Mouse (Mus musculus): ENCODE measurements at regions not wholly inside any gene's neighbourhood (a gene's known extent, or its start where the extent isn't known, plus 50 kb on each side); places are given as distances from the start of the nearest gene placed in this dataset.

DNA sequence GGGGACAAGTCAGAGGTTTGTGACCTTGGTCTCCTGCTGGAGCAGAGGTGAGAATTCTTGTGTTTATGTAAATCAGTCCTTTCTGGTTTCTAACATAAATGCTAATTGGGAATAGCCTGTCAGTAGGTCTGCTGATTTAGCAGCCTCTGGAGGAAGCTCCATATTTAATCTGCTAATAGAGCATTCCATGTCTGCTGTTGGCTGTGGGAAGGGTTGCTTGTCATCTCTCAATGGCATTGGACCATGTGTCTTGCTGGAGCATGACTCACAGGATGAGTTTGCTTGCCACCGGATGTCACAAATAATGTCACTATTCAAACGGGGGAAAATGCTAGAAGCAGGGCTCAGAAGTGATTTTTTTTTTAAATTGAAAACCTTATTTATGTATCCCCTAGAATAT lies 82.9 kb upstream of the Slc24a3 start:
- H3K4me2 ChIP-seq (replicated peaks): no peak overlapping the region

DNA sequence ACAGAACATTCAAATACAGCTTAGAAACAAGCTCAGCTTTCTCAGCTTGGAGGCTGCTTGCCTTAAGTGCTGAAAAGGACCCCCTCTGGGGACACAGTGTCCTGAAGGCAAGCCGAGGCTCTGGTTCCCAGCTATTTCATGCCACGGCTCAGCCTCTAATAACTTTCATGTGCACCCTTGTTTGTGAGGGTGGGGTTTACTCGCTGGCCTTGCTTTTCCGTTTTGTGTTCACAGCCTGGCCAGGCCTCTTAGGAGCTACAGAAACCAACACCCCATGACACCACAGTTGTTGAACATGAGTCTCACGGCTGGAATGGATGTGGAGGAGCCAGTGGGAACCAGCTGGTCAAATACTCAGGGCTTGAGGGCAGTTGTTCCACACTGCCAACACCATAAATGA lies 81.4 kb upstream of the Slc24a3 start:
- no peaks in the 10 kb centered on the region for H3K9me3 ChIP-seq
- H3K36me3 ChIP-seq: no peaks in the 10 kb centered on the region
- H3K9ac ChIP-seq: no peak overlapping the region
- no peak overlapping the region for H3K4me2 ChIP-seq (replicated peaks)
- ATAC-seq (ENCODE audit: low FRiP score, low read depth): no peak
- no peak overlapping the region for H3K4me3 ChIP-seq
- 0 out of 2 replicates have a peak, but pooled peaks cover 8% of the 10 kb centered on the region for H3K4me1 ChIP-seq
- no peaks in the 10 kb centered on the region for H3K27me3 ChIP-seq
- H3K27ac ChIP-seq: no peak overlapping the region
- WGBS: 29% methylated on average over 5 of the region's 5 CpGs

More for the DNA sequence above, 82.9 kb upstream of the Slc24a3 start:
- no peak overlapping the region for H3K9ac ChIP-seq
- 0 out of 2 replicates have a peak, but pooled peaks cover 8% of the 10 kb centered on the region for H3K4me1 ChIP-seq
- H3K27ac ChIP-seq: no peak overlapping the region
- H3K9me3 ChIP-seq: no peaks in the 10 kb centered on the region
- H3K4me3 ChIP-seq: no peak overlapping the region
- no peak for ATAC-seq (ENCODE audit: low FRiP score, low read depth)
- no peaks in the 10 kb centered on the region for H3K36me3 ChIP-seq
- 82% methylated on average over 2 of the region's 2 CpGs for WGBS
- H3K27me3 ChIP-seq: no peaks in the 10 kb centered on the region

- Histone ChIP-seq H3K27me3 (no peaks in the 10 kb centered on the region), H3K9me3 (no peaks in the 10 kb centered on the region), H3K4me2 (replicated peaks) (no peak overlapping the region), H3K9ac (no peak overlapping the region), H3K4me1 (no peaks in the 10 kb centered on the region), H3K4me3 (no peak overlapping the region), H3K36me3 (no peaks in the 10 kb centered on the region), H3K27ac (no peak overlapping the region)
- no peak for ATAC-seq (ENCODE audit: low FRiP score, low read depth)
- WGBS: 90% methylated on average over 2 of the region's 2 CpGs
These were observed 64.3 kb upstream of the Slc24a3 start for GRCm38 (mm10) chr2:145103295-145103694.

DNA sequence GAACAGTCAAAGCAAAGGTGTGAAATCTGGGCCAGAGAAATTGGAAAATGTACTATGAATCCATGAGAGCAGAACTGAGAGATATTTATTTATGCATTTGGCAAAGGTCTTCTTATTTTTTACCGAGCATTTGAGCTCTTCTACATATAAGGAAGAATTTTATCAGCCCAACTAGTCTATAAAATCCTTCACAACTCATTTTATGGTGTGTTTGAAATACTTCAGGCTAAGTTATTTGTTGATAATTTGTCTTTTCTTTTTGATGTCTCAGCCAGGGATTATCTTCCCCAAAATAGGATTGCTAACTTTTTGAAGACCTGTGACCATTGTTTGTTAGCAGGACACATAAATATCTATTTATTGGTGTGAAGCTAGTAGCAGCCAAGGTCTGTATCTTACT lies 55.9 kb upstream of the Slc24a3 start:
- Histone ChIP-seq H3K4me3 (no peak overlapping the region), H3K4me2 (replicated peaks) (no peak overlapping the region), H3K27me3 (no peaks in the 10 kb centered on the region), H3K9me3 (no peaks in the 10 kb centered on the region), H3K9ac (no peak overlapping the region), H3K4me1 (no peaks in the 10 kb centered on the region), H3K36me3 (no peaks in the 10 kb centered on the region), H3K27ac (no peak overlapping the region)
- no peak for ATAC-seq (ENCODE audit: low FRiP score, low read depth)
- WGBS: 48% methylated on average over 1 of the region's 1 CpGs

DNA sequence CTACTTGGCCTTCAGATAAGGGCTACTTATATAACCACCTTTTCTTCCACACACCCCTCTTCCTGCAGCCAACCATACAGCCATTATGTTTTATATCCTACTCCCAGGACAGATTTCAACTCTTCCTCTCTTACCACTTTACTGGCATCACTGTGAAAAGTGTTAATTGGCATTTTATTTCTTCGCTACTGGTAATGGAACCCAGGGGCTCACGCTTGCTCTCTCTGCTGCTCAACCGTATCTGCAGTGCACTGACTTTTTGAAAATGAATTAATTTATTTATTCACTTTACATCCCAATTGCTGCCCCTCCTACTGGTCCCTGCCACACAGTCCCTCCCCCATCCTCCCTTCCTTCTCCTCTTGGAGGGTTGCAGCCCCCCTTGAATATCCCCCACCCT lies 52.5 kb upstream of the Slc24a3 start:
- Histone ChIP-seq H3K4me3 (no peak overlapping the region), H3K27me3 (no peaks in the 10 kb centered on the region)
- WGBS: 76% methylated on average over 3 of the region's 3 CpGs

More for the DNA sequence above, 52.5 kb upstream of the Slc24a3 start:
- Histone ChIP-seq H3K27ac (no peak overlapping the region), H3K9me3 (no peaks in the 10 kb centered on the region), H3K9ac (no peak overlapping the region), H3K4me2 (replicated peaks) (no peak overlapping the region), H3K36me3 (no peaks in the 10 kb centered on the region), H3K4me1 (no peaks in the 10 kb centered on the region)
- no peak for ATAC-seq (ENCODE audit: low FRiP score, low read depth)
